Mouse (Mus musculus) regulatory T cell (primary cell): ENCODE results near the gene Zbtb12.

Experiments used
- in situ Hi-C: fragments of 300-600 bp; cut with MboI, MseI; formaldehyde crosslinking; loops from one replicate; pipeline ENCODE4 v1.15.1; 2025; ENCODE audit warnings: high pct_unique_total_duplicates

The Zbtb12 gene

GRCm38 (mm10) chr17:34941344-34942041 lies 62.2 kb downstream of the Zbtb12 start:
- in situ Hi-C loops: no loop called here

- in situ Hi-C loops: no loop called here
Observed at GRCm38 (mm10) chr17:34943128-34943815, 64.0 kb downstream of the Zbtb12 start.

- in situ Hi-C loops: no loop called here
Observed at GRCm38 (mm10) chr17:34944362-34944761, 65.1 kb downstream of the Zbtb12 start.
